Comparison of ENCODE assay signal across 7 mouse cellular contexts in the genomic region with DNA sequence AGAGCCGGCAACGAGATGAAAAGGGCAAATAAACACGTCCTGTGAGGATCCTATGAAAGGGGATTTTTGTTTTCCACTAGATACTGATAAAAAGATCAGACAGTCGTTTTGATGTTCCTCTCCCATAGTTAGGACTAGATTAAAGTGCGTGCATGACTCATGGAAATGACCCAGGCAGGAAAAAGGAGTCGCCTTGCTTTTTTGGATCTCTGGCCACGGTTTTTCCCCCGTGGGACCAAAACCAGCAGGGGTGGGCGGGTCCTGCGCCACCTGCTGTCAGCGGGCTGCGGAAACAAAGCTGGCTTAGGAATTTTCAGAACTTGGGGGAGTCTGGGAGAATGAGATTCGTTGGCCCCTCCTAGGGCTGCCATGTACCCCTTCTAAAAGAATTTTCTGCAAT.
DNase-seq lines count a peak whose midpoint lies in the region; ATAC-seq and TF ChIP-seq lines count a peak whose summit lies in the region.

No protein-coding gene starts in this region.

- intact Hi-C loops in gastrocnemius, postnatal 14 days (cut with DNase I; ENCODE audit: low total_unique reads): loop anchor here (10.0 kb wide), 1 partner anchor 412 kb away; no protein-coding TSS in a partner anchor

- H3K27ac ChIP-seq in bone marrow, adult 2 months (ENCODE audit: control insufficient read depth, insufficient read depth, low read depth, low read length, poor library complexity): no peak overlapping the region
- H3K27ac ChIP-seq in hindbrain, embryonic 16.5 days (ENCODE audit: low read depth, low read length): no peak overlapping the region
- H3K27ac ChIP-seq in liver, embryonic 11.5 days (ENCODE audit: low read depth, low read length): no peak overlapping the region
- no peak overlapping the region for H3K27ac ChIP-seq in midbrain, postnatal 0 days (ENCODE audit: low read depth, low read length)

- 21% methylated on average over 13 of the region's 13 CpGs for WGBS in bone marrow, adult 2 months
- 9% methylated on average over 13 of the region's 13 CpGs for WGBS in hindbrain, embryonic 16.5 days
- 10% methylated on average over 13 of the region's 13 CpGs for WGBS in liver, embryonic 11.5 days
- 6% methylated on average over 13 of the region's 13 CpGs for WGBS in midbrain, postnatal 0 days

- no peaks in the 10 kb centered on the region for H3K4me1 ChIP-seq in bone marrow, adult 2 months (ENCODE audit: control insufficient read depth, insufficient read depth, low read length)
- H3K4me1 ChIP-seq in hindbrain, embryonic 16.5 days (ENCODE audit: control insufficient read depth, insufficient read depth, low read depth, low read length): peaks cover 2% of the 10 kb centered on the region; the same call in 1 of the 2 replicates
- H3K4me1 ChIP-seq in liver, embryonic 11.5 days (replicated peaks; ENCODE audit: control insufficient read depth, insufficient read depth, low read length): peaks cover 3% of the 10 kb centered on the region; the same call in 1 of the 2 replicates
- 0 out of 2 replicates have a peak, but pooled peaks cover 2% of the 10 kb centered on the region for H3K4me1 ChIP-seq in midbrain, postnatal 0 days (ENCODE audit: insufficient read depth, low read length)

- no peaks in the 10 kb centered on the region for H3K9me3 ChIP-seq in hindbrain, embryonic 16.5 days (ENCODE audit: control insufficient read depth, low read length)
- H3K9me3 ChIP-seq in liver, embryonic 11.5 days (ENCODE audit: control insufficient read depth, low read length): no peaks in the 10 kb centered on the region
- no peaks in the 10 kb centered on the region for H3K9me3 ChIP-seq in midbrain, postnatal 0 days (ENCODE audit: low read length)

- no peaks in the 10 kb centered on the region for H3K36me3 ChIP-seq in hindbrain, embryonic 16.5 days (ENCODE audit: control insufficient read depth, insufficient read depth, low read length)
- H3K36me3 ChIP-seq in liver, embryonic 11.5 days (ENCODE audit: control insufficient read depth, insufficient read depth, low read length): no peaks in the 10 kb centered on the region
- no peaks in the 10 kb centered on the region for H3K36me3 ChIP-seq in midbrain, postnatal 0 days (ENCODE audit: insufficient read depth, low read length)

- ATAC-seq in hindbrain, embryonic 16.5 days: no peak
- ATAC-seq in liver, embryonic 11.5 days (replicated peaks; ENCODE audit: low FRiP score): no peak
- ATAC-seq in midbrain, postnatal 0 days (ENCODE audit: low FRiP score): no peak

- H3K4me3 ChIP-seq in bone marrow, adult 2 months (replicated peaks; ENCODE audit: control insufficient read depth, low read depth, low read length): no peak overlapping the region
- 0 out of 2 replicates have a peak overlapping the region, but pooled peaks have one; percentile 2 for H3K4me3 ChIP-seq in hindbrain, embryonic 16.5 days (ENCODE audit: low read length)
- no peak overlapping the region for H3K4me3 ChIP-seq in liver, embryonic 11.5 days (ENCODE audit: low read depth, low read length)
- H3K4me3 ChIP-seq in midbrain, postnatal 0 days (ENCODE audit: low read depth, low read length): no peak overlapping the region

- no peak overlapping the region for H3K9ac ChIP-seq in hindbrain, embryonic 16.5 days (ENCODE audit: low read depth, low read length)
- H3K9ac ChIP-seq in liver, embryonic 11.5 days (ENCODE audit: low read depth, low read length): no peak overlapping the region
- no peak overlapping the region for H3K9ac ChIP-seq in midbrain, postnatal 0 days (replicated peaks; ENCODE audit: low read length, poor library complexity, severe bottlenecking)

- peak; percentile 16 for DNase-seq in NIH3T3 (ENCODE audit: low read depth)
- DNase-seq in gastrocnemius, postnatal 14 days: peak; percentile 77
- no peak for DNase-seq in liver, embryonic 11.5 days (ENCODE audit: low spot score)
- DNase-seq in midbrain, postnatal 0 days (ENCODE audit: low spot score): no peak
- DNase-seq in testis, postnatal 14 days (ENCODE audit: low spot score): peak; percentile 53

- no peak for TF ChIP-seq POLR2A in bone marrow, adult 2 months (IDR thresholded peaks at IDR 0.05; ENCODE audit: borderline replicate concordance, control insufficient read depth, low read depth, low read length)

- peak; percentile 58 for TF ChIP-seq CTCF in bone marrow, adult 2 months (IDR thresholded peaks at IDR 0.05; ENCODE audit: control insufficient read depth, insufficient read depth, low read length)
- TF ChIP-seq CTCF in midbrain, postnatal 0 days (IDR thresholded peaks at IDR 0.05): peak; percentile 63

- H3K4me2 ChIP-seq in hindbrain, embryonic 16.5 days (ENCODE audit: low read length): peak overlapping the region; percentile 45
- peak overlapping the region; percentile 18; the same call in 1 of the 2 replicates for H3K4me2 ChIP-seq in liver, embryonic 11.5 days
- H3K4me2 ChIP-seq in midbrain, postnatal 0 days (ENCODE audit: low read depth, low read length, poor library complexity, severe bottlenecking): peak overlapping the region; percentile 32

- H3K27me3 ChIP-seq in hindbrain, embryonic 16.5 days (replicated peaks; ENCODE audit: control insufficient read depth, insufficient read depth, low read length): no peaks in the 10 kb centered on the region
- no peaks in the 10 kb centered on the region for H3K27me3 ChIP-seq in liver, embryonic 11.5 days (replicated peaks; ENCODE audit: control insufficient read depth, insufficient read depth, low read length)
- H3K27me3 ChIP-seq in midbrain, postnatal 0 days (ENCODE audit: insufficient read depth, low read length): peaks cover 3% of the 10 kb centered on the region; the same call in 1 of the 2 replicates

Comparison
In these comparisons a context has a peak if more than half of its experiments do, and no peak if none do; other contexts are left out.
1. DNase-seq: peak in NIH3T3 (single experiment), gastrocnemius, postnatal 14 days (single experiment) and testis, postnatal 14 days (single experiment); none in liver, embryonic 11.5 days (single experiment) and midbrain, postnatal 0 days (single experiment).
2. Peak in every context shown above with its lines, with median percentiles within 50 percentile points of each other: H3K4me2 ChIP-seq.